Mouse (Mus musculus) C2C12 (cell line): ENCODE measurements at regions not wholly inside any gene's neighbourhood (a gene's known extent, or its start where the extent isn't known, plus 50 kb on each side); places are given as distances from the start of the nearest gene placed in this dataset.

Experiments used
- H3K27me3 ChIP-seq: one replicate; pipeline ENCODE4 v1.6.1; 2011; ENCODE audit not compliant: control insufficient read depth, insufficient read depth, insufficient read length
- H3K36me3 ChIP-seq: one replicate; pipeline ENCODE4 v1.6.1; 2011; ENCODE audit not compliant: control insufficient read depth, insufficient read depth
- H3K4me3 ChIP-seq: one replicate; pipeline ENCODE4 v1.5.1; 2011; ENCODE audit warnings: mild to moderate bottlenecking, control low read depth; ENCODE audit not compliant: poor library complexity, insufficient read depth, severe bottlenecking
- H3K79me2 ChIP-seq: one replicate; pipeline ENCODE4 v1.6.1; 2011; ENCODE audit not compliant: control insufficient read depth, insufficient read depth
- H3K79me3 ChIP-seq: one replicate; pipeline ENCODE4 v1.6.1; 2011; ENCODE audit warnings: low read depth, control low read depth
- H3ac ChIP-seq: one replicate; pipeline ENCODE3; 2011; ENCODE audit warnings: low read depth; ENCODE audit not compliant: control insufficient read depth, insufficient read length
- CEBPB ChIP-seq: IDR thresholded peaks from one replicate; pipeline ENCODE4 v1.6.1; 2011; ENCODE audit warnings: low read depth, mild to moderate bottlenecking, control low read depth, moderate library complexity
- CTCF ChIP-seq: IDR thresholded peaks from one replicate; pipeline ENCODE4 v1.5.1; 2011; ENCODE audit not compliant: control insufficient read depth, insufficient read depth, insufficient read length
- FOSL1 ChIP-seq: IDR thresholded peaks from one replicate; pipeline ENCODE4 v1.8.0; 2011; ENCODE audit warnings: mild to moderate bottlenecking, low read length; ENCODE audit not compliant: poor library complexity, insufficient read depth, severe bottlenecking
- MAX ChIP-seq: IDR thresholded peaks from one replicate; pipeline ENCODE4 v1.6.1; 2011; ENCODE audit warnings: mild to moderate bottlenecking, control low read depth
- MYOD1 ChIP-seq: IDR thresholded peaks from one replicate; pipeline ENCODE4 v1.6.1; 2011; ENCODE audit warnings: low read depth; ENCODE audit not compliant: control insufficient read depth, insufficient read length
- MYOG ChIP-seq: IDR thresholded peaks from one replicate; pipeline ENCODE4 v1.6.1; 2011; ENCODE audit not compliant: control insufficient read depth, insufficient read length; ENCODE audit errors: extremely low read depth
- USF1 ChIP-seq: IDR thresholded peaks from one replicate; pipeline ENCODE4 v1.6.1; 2011; ENCODE audit warnings: low read depth, mild to moderate bottlenecking, control low read depth, moderate library complexity

GRCm38 (mm10) chr4:105408896-105409295 is 251.7 kb downstream of the Plpp3 start:
- Histone ChIP-seq H3ac (no peak overlapping the region), H3K79me3 (no peaks in the 10 kb centered on the region), H3K79me2 (no peaks in the 10 kb centered on the region), H3K4me3 (no peak overlapping the region), H3K27me3 (no peaks in the 10 kb centered on the region), H3K36me3 (no peaks in the 10 kb centered on the region)
- TF ChIP-seq MYOD1 (no peak), FOSL1 (no peak), USF1 (no peak), MYOG (no peak), CTCF (no peak)

GRCm38 (mm10) chr4:105417166-105417565 is 260.0 kb downstream of the Plpp3 start:
- Histone ChIP-seq H3K79me2 (no peaks in the 10 kb centered on the region), H3K79me3 (no peaks in the 10 kb centered on the region), H3K27me3 (no peaks in the 10 kb centered on the region), H3ac (no peak overlapping the region), H3K36me3 (no peaks in the 10 kb centered on the region), H3K4me3 (no peak overlapping the region)
- TF ChIP-seq CEBPB (no peak), FOSL1 (no peak), MYOG (no peak), MYOD1 (no peak), USF1 (no peak), CTCF (no peak), MAX (no peak)

- TF ChIP-seq FOSL1 (no peak), MYOG (no peak), MAX (no peak), CEBPB (no peak), USF1 (no peak), CTCF (no peak)
- no peak overlapping the region for H3ac ChIP-seq
- H3K36me3 ChIP-seq = no peaks in the 10 kb centered on the region
- H3K4me3 ChIP-seq = no peak overlapping the region
- no peaks in the 10 kb centered on the region for H3K27me3 ChIP-seq
- H3K79me3 ChIP-seq = no peaks in the 10 kb centered on the region
- H3K79me2 ChIP-seq = no peaks in the 10 kb centered on the region
Observed at GRCm38 (mm10) chr4:105422466-105422865, 265.3 kb downstream of the Plpp3 start.

- Histone ChIP-seq H3K36me3 (no peaks in the 10 kb centered on the region), H3ac (no peak overlapping the region), H3K4me3 (no peak overlapping the region), H3K27me3 (no peaks in the 10 kb centered on the region), H3K79me3 (no peaks in the 10 kb centered on the region), H3K79me2 (no peaks in the 10 kb centered on the region)
- TF ChIP-seq MYOG = no peak
- TF ChIP-seq MAX = no peak
- TF ChIP-seq CEBPB = no peak
- no peak for TF ChIP-seq CTCF
- TF ChIP-seq FOSL1 = no peak
- TF ChIP-seq MYOD1 = no peak
- no peak for TF ChIP-seq USF1
Observed at GRCm38 (mm10) chr4:105423727-105424201, 266.6 kb downstream of the Plpp3 start.

GRCm38 (mm10) chr4:105425086-105425485 is 267.9 kb downstream of the Plpp3 start:
- no peaks in the 10 kb centered on the region for H3K36me3 ChIP-seq
- H3K27me3 ChIP-seq = no peaks in the 10 kb centered on the region
- H3K79me3 ChIP-seq = no peaks in the 10 kb centered on the region
- TF ChIP-seq MYOG = no peak
- no peak for TF ChIP-seq CTCF
- TF ChIP-seq USF1 = no peak
- TF ChIP-seq MYOD1 = no peak
- no peak for TF ChIP-seq CEBPB
- no peak for TF ChIP-seq FOSL1
- no peak for TF ChIP-seq MAX
- H3K4me3 ChIP-seq = no peak overlapping the region
- H3K79me2 ChIP-seq = no peaks in the 10 kb centered on the region
- H3ac ChIP-seq = no peak overlapping the region

GRCm38 (mm10) chr4:105427581-105427980 is 270.4 kb downstream of the Plpp3 start:
- no peaks in the 10 kb centered on the region for H3K36me3 ChIP-seq
- H3ac ChIP-seq = no peak overlapping the region
- no peaks in the 10 kb centered on the region for H3K79me2 ChIP-seq
- TF ChIP-seq CEBPB = no peak
- TF ChIP-seq MAX = no peak
- TF ChIP-seq USF1 = no peak
- TF ChIP-seq MYOG = no peak
- no peaks in the 10 kb centered on the region for H3K79me3 ChIP-seq
- H3K27me3 ChIP-seq = no peaks in the 10 kb centered on the region
- H3K4me3 ChIP-seq = no peak overlapping the region
